Mouse (Mus musculus) gastrocnemius, adult 2 months (tissue): ENCODE data around the gene Gm13696. TPM values are rescaled to one million over a fixed set of nuclear protein-coding genes. Genes with fewer than 3 reads are reported as not detected.
"Not testable (repeated sequence)": the region's sequence is repeated elsewhere in the genome, so short reads cannot be mapped to it uniquely, and the experiment has no call there.

Experiments
- DNase-seq: peaks from one replicate; pipeline ENCODE4 v3.0.0; 2022
- H3K27ac ChIP-seq: fragments of 200-600 bp; 2 replicates; pipeline ENCODE4 v1.8.1; 2022; ENCODE audit warnings: mild to moderate bottlenecking
- H3K4me3 ChIP-seq: fragments of 200-600 bp; 2 replicates; pipeline ENCODE4 v1.8.1; 2022; ENCODE audit warnings: mild to moderate bottlenecking, moderate library complexity
- CTCF ChIP-seq: fragments of 200-600 bp; IDR thresholded peaks from 2 replicates; pipeline ENCODE4 v1.8.1; 2022; ENCODE audit warnings: antibody characterized with exemption, mild to moderate bottlenecking, moderate library complexity
- intact Hi-C: fragments of 180-260 bp; cut with DNase I; formaldehyde crosslinking; loops from one replicate; pipeline ENCODE4 v1.15.1; 2025
- long read RNA-seq, 2 experiments: library from polyadenylated mRNA; stranded (forward); transcript quantifications; one replicate each; pipeline ENCODE4 v2.0.0; 2021
- total RNA-seq, 2 experiments: library from RNA; stranded (reverse); gene quantifications; 2 replicates each; pipeline ENCODE4 v1.2.3; 2021

Gm13696 gene
- total RNA-seq: under 1 TPM; 0.69 to 0.95 TPM
- long read RNA-seq, experiment 1: 0 reads
- long read RNA-seq, experiment 2: 0 reads

DNA sequence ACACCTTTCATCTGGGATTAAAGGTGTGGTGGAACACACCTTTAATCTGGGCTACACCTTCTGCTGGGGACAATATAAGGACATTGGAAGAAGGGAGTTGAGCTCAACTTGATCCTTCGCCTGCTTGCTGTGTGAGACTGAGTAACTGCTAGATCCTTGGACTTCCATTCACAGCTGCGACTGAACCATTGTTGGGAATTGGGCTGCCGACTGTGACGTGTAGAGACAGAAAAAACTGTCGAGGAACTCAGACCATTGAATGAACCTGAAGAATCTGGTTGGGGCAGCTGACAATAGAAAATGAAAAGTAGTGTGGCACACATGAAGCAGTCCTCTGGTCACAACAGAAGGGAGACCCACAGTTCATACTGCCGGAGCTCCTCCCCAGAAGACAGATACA, at the start of gene Gm13696:
Gene Gm13696 (plus strand): TSS at position 301 of the 400 bp plus-strand sequence.
- DNase-seq, intact Hi-C loops, H3K4me3 ChIP-seq, H3K27ac ChIP-seq: not testable (repeated sequence)

DNA sequence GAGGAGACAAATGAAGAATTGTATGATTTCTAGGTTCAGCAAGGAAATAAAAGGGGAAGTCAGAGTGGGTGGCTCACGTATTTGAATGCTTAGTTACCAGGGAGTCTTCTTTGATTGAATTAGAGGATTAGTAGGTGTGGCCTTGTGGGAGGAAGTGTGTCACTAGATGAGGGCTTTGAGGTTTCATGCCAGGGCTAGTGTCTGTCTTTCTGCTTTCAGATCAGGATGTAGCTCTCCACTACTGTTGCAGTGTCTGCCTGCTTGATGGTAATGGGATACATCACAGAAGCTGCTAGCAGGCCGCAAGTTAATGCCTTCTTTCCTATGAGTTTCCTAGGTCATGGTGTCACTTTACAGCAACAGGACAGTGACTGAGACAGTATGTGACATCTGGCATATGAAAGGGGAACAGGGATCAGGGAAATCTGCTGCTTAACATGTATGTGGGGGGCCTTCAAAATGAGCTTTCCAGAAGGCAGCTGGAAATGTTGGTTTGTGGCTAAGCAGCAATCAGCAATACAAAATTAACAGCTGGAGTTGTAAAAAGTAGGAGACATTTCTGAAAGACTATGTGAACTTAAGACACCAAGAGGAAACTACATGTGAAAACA, 43.3 kb upstream of the Gm13696 start:
- Histone ChIP-seq H3K4me3 (no peak overlapping the region), H3K27ac (no peak overlapping the region)
- no peak for TF ChIP-seq CTCF
- intact Hi-C loops: no loop called here
- DNase-seq: no peak

DNA sequence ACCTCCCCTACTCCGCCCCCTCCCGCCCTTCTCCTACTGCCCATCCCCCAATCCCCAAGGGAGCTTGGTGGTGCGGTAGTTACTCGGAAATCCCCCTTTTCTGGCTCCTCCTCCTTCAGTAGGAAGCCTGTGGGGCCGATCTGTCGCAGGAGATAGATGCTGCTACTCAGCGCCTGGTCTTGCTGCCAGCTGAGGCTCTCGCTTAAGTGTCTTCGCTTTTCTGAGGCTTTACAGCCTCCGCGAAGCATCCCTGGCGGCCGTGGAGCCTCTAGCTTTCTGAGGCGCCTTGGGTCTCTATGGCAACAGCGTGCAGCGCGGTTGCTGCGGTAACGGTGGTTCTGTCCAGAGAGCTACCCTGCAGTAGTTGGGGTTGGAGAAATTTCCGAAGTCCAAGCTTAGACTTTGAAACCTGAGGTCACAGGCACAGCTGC, 32.0 kb upstream of the Gm13696 start, which contains the start of gene Zswim2:
Gene Zswim2 (minus strand): TSS at position 298 of the 431 bp plus-strand sequence.
- TF ChIP-seq CTCF: no peak

DNA sequence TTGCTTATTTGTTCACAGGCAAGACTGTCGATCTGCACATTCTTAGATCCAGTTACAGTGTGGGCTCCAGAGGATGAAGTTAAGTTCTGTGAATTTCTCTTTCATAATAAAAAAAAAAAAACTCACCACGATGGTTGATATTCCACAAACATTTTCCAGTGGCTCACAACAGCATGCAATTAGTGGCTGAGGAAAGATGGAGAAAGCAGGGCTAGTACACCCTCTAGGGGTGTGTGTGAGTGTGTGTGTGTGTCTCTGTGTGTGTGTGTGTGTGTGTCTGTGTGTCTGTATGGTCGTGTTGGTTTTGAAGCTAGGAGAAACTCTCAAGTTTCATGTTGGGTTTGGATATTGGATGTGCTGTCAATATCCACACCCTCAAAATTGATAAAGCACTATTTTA, 31.5 kb upstream of the Gm13696 start:
- intact Hi-C loops: no loop called here
- H3K27ac ChIP-seq: no peak overlapping the region
- TF ChIP-seq CTCF: no peak
- peak overlapping the region; percentile 45; the same call in 1 of the 2 replicates for H3K4me3 ChIP-seq
- DNase-seq: no peak

More for the DNA sequence above, 32.0 kb upstream of the Gm13696 start, which contains the start of gene Zswim2:
- peak; percentile 17 for DNase-seq
- Histone ChIP-seq H3K27ac (no peak within 1 kb of the TSS), H3K4me3 (peak within 1 kb of the TSS; percentile 45)
- intact Hi-C loops: no loop called here

DNA sequence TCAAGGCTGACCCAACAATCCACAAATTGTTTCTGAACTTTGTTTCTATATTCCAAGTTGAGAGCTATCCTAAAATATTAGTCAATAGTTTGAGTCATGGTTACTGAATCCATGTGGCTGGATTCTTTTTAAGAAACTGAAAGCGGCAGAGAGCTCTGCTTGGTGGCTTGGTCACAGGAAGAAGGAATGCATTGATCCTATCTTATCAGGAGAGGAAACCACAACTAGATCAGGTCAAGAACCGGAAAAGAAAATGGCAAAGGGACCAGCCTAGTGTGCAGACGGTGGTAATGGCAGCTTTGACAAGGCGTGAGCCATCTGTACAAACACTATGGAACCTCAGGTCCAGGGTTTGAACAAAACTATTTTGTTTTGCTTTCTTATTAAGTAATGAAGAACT, 31.1 kb upstream of the Gm13696 start:
- Histone ChIP-seq H3K27ac (no peak overlapping the region), H3K4me3 (no peak overlapping the region)
- intact Hi-C loops: no loop called here
- no peak for TF ChIP-seq CTCF
- no peak for DNase-seq

DNA sequence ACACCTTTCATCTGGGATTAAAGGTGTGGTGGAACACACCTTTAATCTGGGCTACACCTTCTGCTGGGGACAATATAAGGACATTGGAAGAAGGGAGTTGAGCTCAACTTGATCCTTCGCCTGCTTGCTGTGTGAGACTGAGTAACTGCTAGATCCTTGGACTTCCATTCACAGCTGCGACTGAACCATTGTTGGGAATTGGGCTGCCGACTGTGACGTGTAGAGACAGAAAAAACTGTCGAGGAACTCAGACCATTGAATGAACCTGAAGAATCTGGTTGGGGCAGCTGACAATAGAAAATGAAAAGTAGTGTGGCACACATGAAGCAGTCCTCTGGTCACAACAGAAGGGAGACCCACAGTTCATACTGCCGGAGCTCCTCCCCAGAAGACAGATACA, 17.5 kb upstream of the Gm13696 start, which contains the start of gene Gm13698:
Gene Gm13698 (plus strand): TSS at position 301 of the 400 bp plus-strand sequence.
- intact Hi-C loops, H3K4me3 ChIP-seq, H3K27ac ChIP-seq, DNase-seq: not testable (repeated sequence)

DNA sequence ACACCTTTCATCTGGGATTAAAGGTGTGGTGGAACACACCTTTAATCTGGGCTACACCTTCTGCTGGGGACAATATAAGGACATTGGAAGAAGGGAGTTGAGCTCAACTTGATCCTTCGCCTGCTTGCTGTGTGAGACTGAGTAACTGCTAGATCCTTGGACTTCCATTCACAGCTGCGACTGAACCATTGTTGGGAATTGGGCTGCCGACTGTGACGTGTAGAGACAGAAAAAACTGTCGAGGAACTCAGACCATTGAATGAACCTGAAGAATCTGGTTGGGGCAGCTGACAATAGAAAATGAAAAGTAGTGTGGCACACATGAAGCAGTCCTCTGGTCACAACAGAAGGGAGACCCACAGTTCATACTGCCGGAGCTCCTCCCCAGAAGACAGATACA, 11.7 kb upstream of the Gm13696 start, which contains the start of gene Gm13693:
Gene Gm13693 (plus strand): TSS at position 301 of the 400 bp plus-strand sequence.
- DNase-seq, intact Hi-C loops, H3K4me3 ChIP-seq, H3K27ac ChIP-seq: not testable (repeated sequence)

DNA sequence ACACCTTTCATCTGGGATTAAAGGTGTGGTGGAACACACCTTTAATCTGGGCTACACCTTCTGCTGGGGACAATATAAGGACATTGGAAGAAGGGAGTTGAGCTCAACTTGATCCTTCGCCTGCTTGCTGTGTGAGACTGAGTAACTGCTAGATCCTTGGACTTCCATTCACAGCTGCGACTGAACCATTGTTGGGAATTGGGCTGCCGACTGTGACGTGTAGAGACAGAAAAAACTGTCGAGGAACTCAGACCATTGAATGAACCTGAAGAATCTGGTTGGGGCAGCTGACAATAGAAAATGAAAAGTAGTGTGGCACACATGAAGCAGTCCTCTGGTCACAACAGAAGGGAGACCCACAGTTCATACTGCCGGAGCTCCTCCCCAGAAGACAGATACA, 5.9 kb upstream of the Gm13696 start, which contains the start of gene Gm13695:
Gene Gm13695 (plus strand): TSS at position 301 of the 400 bp plus-strand sequence.
- H3K27ac ChIP-seq, intact Hi-C loops, H3K4me3 ChIP-seq, DNase-seq: not testable (repeated sequence)

DNA sequence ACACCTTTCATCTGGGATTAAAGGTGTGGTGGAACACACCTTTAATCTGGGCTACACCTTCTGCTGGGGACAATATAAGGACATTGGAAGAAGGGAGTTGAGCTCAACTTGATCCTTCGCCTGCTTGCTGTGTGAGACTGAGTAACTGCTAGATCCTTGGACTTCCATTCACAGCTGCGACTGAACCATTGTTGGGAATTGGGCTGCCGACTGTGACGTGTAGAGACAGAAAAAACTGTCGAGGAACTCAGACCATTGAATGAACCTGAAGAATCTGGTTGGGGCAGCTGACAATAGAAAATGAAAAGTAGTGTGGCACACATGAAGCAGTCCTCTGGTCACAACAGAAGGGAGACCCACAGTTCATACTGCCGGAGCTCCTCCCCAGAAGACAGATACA, 5.7 kb downstream of the Gm13696 start, which contains the start of gene Gm13694:
Gene Gm13694 (plus strand): TSS at position 301 of the 400 bp plus-strand sequence.
- H3K4me3 ChIP-seq, DNase-seq, intact Hi-C loops, H3K27ac ChIP-seq: not testable (repeated sequence)

DNA sequence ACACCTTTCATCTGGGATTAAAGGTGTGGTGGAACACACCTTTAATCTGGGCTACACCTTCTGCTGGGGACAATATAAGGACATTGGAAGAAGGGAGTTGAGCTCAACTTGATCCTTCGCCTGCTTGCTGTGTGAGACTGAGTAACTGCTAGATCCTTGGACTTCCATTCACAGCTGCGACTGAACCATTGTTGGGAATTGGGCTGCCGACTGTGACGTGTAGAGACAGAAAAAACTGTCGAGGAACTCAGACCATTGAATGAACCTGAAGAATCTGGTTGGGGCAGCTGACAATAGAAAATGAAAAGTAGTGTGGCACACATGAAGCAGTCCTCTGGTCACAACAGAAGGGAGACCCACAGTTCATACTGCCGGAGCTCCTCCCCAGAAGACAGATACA, 11.5 kb downstream of the Gm13696 start, which contains the start of gene Gm13697:
Gene Gm13697 (plus strand): TSS at position 301 of the 400 bp plus-strand sequence.
- H3K4me3 ChIP-seq, DNase-seq, H3K27ac ChIP-seq, intact Hi-C loops: not testable (repeated sequence)

DNA sequence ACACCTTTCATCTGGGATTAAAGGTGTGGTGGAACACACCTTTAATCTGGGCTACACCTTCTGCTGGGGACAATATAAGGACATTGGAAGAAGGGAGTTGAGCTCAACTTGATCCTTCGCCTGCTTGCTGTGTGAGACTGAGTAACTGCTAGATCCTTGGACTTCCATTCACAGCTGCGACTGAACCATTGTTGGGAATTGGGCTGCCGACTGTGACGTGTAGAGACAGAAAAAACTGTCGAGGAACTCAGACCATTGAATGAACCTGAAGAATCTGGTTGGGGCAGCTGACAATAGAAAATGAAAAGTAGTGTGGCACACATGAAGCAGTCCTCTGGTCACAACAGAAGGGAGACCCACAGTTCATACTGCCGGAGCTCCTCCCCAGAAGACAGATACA, 17.3 kb downstream of the Gm13696 start, which contains the start of gene Gm13691:
Gene Gm13691 (plus strand): TSS at position 301 of the 400 bp plus-strand sequence.
- DNase-seq, H3K27ac ChIP-seq, H3K4me3 ChIP-seq, intact Hi-C loops: not testable (repeated sequence)

DNA sequence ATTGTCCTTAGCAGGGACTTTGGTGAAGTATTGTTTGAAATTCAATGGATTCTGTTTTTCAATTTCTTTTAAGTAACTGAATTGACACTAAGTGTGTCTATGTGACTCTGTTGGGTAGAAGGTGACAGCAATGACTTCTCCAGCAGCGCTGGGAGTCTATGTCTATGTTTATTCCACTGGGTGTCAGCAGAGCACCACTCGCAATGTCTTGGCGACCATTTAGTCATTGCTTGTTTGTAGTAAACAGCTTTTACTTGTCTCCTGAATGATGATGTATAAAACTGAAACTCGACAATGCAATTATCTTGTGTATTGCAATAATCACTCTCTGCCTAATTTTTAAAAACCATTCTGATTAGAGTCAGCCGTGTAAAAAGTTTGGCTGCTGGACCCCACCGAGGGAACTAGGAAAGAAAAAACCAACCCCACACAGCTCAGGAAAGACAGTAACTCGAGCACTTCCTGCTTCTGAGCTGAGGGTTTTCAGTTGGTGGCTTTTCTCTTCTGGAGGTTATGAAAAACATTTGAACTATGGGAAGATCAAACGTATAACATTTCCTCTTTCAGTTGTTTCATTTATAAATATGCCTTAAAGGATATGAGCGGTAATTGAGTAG, 20.8 kb downstream of the Gm13696 start:
- DNase-seq, intact Hi-C loops: not testable (repeated sequence)
- Histone ChIP-seq H3K27ac (peak overlapping the region; percentile 46), H3K4me3 (peak overlapping the region; percentile 60)

DNA sequence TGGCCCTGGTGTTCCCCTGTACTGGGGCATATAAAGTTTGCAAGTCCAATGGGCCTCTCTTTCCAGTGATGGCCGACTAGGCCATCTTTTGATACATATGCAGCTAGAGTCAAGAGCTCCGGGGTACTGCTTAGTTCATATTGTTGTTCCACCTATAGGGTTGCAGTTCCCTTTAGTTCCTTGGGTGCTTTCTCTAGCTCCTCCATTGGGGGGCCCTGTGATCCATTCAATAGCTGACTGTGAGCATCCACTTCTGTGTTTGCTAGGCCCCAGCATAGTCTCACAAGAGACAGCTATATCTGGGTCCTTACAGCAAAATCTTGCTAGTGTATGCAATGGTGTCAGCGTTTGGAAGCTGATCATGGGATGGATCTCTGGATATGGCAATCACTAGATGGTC, 21.6 kb downstream of the Gm13696 start:
- H3K27ac ChIP-seq, H3K4me3 ChIP-seq, DNase-seq, intact Hi-C loops: not testable (repeated sequence)
